Mouse (Mus musculus) kidney, embryonic 14.5 days (tissue): Measurements from ENCODE around the gene Pip5k1b. TPM values are rescaled to one million over a fixed set of nuclear protein-coding genes. Genes with fewer than 3 reads are reported as not detected.

Experiments used
- ATAC-seq: fragments of 200-750 bp; cut with Nextera tagmentation; 2 replicates; pipeline ENCODE4 v1.8.0; 2017; ENCODE audit warnings: moderate number of reproducible peaks, mild to moderate bottlenecking, moderate TSS enrichment, moderate library complexity; ENCODE audit not compliant: low FRiP score, low TSS enrichment
- H3K27ac ChIP-seq: fragments of 300-500 bp; sonication (generic); 2 replicates; pipeline ENCODE4 v1.5.1; 2014; ENCODE audit warnings: low read depth, mild to moderate bottlenecking, low read length, moderate library complexity, mixed read lengths
- H3K27me3 ChIP-seq: fragments of 300-500 bp; sonication (generic); 2 replicates; pipeline ENCODE4 v1.6.1; 2014; ENCODE audit warnings: mild to moderate bottlenecking, low read length; ENCODE audit not compliant: control insufficient read depth, insufficient read depth
- H3K36me3 ChIP-seq: fragments of 300-500 bp; sonication (generic); 2 replicates; pipeline ENCODE4 v1.6.1; 2014; ENCODE audit warnings: low read length, mixed read lengths; ENCODE audit not compliant: control insufficient read depth, insufficient read depth
- H3K4me1 ChIP-seq: fragments of 300-500 bp; sonication (generic); 2 replicates; pipeline ENCODE4 v1.6.1; 2014; ENCODE audit warnings: low read length, mixed read lengths; ENCODE audit not compliant: control insufficient read depth, insufficient read depth
- H3K4me2 ChIP-seq: fragments of 300-500 bp; sonication (generic); replicated peaks from 2 replicates; pipeline ENCODE4 v1.6.1; 2014; ENCODE audit warnings: low read depth, mild to moderate bottlenecking, low read length
- H3K4me3 ChIP-seq: fragments of 300-500 bp; sonication (generic); 2 replicates; pipeline ENCODE4 v1.5.1; 2014; ENCODE audit warnings: mild to moderate bottlenecking, low read length
- H3K9ac ChIP-seq: fragments of 300-500 bp; sonication (generic); 2 replicates; pipeline ENCODE4 v1.6.1; 2014; ENCODE audit warnings: low read depth, mild to moderate bottlenecking, low read length, moderate library complexity
- H3K9me3 ChIP-seq: fragments of 300-500 bp; sonication (generic); 2 replicates; pipeline ENCODE4 v1.6.1; 2016; ENCODE audit warnings: low read length; ENCODE audit not compliant: control insufficient read depth
- WGBS: fragments of 180-500 bp; shearing (Covaris S2); extraction: QIAGEN DNeasy Blood & Tissue Kit; methylation state at CpG from one replicate; pipeline ENCODE4 v1.1.7; 2014; 5-methylcytosine and 5-hydroxymethylcytosine counted together
- polyA plus RNA-seq: library from polyadenylated mRNA; unstranded; fragments of >200 nt; fragmentation: Nextera tagmentation; extraction: Ambion mirVana; gene quantifications from 2 replicates; pipeline ENCODE4 v1.2.1, GENCODE M21; 2014

Gene Pip5k1b
- polyA plus RNA-seq, 1 experiment from 2014 or later: 3.1 TPM

DNA sequence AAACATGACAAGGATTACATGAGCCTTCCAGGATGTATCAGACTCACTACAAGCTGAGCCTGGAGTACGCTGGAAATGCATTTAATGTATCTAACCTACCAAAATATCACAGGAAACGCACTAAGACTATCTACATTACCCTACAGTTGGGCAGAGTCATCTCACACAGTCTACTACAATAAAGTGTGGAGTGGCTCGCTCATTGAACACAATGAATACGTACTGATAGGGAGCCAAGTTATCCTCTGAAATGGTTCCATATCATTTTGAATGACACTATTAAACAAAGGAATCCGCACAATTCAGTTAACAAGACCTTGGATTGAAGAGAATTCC is 28.1 kb downstream of the Pip5k1b start:
- Histone ChIP-seq H3K9me3 (no peaks in the 10 kb centered on the region), H3K4me3 (no peak overlapping the region), H3K4me2 (no peak overlapping the region), H3K4me1 (no peaks in the 10 kb centered on the region), H3K27ac (no peak overlapping the region), H3K27me3 (no peaks in the 10 kb centered on the region), H3K36me3 (no peaks in the 10 kb centered on the region), H3K9ac (no peak overlapping the region)
- ATAC-seq: no peak
- WGBS: 91% methylated on average over 5 of the region's 5 CpGs

DNA sequence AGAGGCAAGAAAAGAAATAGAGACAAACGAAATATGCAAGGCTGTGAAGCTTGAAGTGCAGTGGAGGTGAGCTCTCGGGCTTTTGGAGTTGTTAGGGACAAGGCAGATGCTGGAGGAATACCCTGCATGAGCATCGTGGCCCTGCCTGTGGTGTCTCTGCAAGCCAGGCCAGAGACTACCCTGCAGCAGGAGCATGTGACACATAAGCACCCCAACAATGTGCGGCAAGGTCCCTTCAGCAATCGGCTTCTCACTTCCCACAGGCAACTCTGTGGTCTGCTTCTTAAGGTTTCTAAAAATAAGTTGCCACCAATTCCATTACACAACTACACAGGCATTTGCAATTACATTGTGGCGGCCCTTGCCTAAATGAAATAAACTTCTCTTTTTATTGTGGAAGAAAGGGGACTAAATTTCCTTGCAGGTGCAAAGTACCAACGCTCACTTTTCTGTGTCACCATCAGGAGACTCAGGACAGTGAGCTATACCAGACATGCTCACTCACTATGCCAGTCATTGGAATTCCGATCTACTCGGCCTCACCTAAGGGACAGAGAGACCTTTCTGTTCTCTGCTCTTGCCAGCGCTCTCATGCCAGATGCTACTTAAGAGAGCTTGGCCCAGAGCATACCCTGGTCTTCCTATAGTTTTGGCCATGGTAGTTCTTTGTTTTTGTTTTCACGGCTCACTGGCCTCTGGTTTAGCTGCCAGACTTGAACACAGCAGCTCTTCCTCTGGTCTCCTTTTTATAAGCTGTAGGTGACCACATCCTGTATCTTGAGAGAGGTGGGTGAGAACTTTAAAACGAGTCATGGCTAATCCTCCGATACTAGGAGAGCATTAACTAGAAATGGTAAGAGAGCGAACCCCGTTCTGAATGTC is 28.7 kb downstream of the Pip5k1b start:
- H3K27ac ChIP-seq: no peak overlapping the region
- no peaks in the 10 kb centered on the region for H3K36me3 ChIP-seq
- no peak overlapping the region for H3K4me3 ChIP-seq
- ATAC-seq: no peak
- 79% methylated on average over 15 of the region's 15 CpGs for WGBS
- no peaks in the 10 kb centered on the region for H3K9me3 ChIP-seq
- H3K4me1 ChIP-seq: no peaks in the 10 kb centered on the region
- no peak overlapping the region for H3K4me2 ChIP-seq
- H3K27me3 ChIP-seq: no peaks in the 10 kb centered on the region
- H3K9ac ChIP-seq: no peak overlapping the region

DNA sequence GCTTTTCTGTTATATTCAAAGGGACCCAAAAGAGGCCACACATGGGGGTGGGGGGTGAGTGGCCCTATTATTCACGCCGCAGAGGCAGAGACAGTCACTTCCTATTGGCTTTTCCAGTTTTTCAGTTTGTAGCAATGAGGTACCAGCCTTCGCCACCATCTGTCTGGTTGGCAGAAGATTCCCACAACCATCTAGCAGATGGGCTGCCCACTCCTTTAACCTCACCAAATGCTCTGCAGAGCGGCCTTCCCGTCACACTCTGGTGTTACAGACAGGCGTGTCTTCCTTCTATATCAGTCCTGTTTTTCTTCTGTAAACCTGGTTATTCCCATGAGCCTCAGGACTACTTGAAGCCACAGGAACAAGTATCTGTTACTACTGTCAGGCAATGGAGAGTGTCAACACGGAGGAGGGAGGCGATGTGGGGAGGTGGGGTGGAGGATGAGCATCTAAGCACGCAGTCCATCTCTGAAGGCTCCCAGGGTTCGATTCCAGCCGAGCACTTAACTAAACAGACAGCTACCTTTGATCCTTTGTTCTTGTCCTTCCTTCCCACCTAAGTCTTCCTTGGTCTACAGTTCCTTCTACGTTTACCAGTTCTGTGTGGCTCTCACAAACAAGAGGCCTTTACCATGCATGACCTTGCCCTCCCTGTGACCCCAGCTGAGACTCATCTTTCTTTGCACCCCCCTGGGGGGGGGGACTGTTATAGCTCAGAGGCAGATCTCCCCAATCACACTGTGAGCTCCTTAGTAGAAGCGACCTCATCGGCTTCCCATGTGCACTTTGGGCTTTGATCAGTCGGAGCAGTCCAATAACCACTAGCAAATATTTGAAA is 32.0 kb downstream of the Pip5k1b start:
- H3K4me3 ChIP-seq: no peak overlapping the region
- WGBS: 68% methylated on average over 15 of the region's 15 CpGs
- no peak for ATAC-seq
- no peaks in the 10 kb centered on the region for H3K27me3 ChIP-seq
- no peaks in the 10 kb centered on the region for H3K4me1 ChIP-seq
- H3K9me3 ChIP-seq: no peaks in the 10 kb centered on the region
- H3K27ac ChIP-seq: no peak overlapping the region
- no peak overlapping the region for H3K4me2 ChIP-seq
- H3K9ac ChIP-seq: no peak overlapping the region
- no peaks in the 10 kb centered on the region for H3K36me3 ChIP-seq

DNA sequence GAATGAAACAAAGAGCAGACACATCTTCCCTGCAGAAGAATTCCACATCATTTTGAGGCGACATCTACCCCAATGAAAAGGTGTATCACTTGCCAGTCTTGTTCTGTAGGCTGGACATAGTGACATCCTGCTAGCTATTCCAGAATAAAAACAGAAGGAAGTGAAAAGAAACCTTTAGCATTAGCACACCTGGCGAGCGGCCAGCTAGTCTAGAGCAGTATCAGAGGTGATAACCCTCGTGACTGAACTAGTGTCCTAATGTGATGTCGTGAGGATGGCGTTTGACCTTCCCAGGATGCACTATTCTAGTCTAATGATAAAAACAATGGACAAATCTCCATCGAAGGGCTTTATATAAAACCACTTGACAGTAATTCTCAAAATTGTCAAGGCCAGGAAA is 33.7 kb downstream of the Pip5k1b start:
- WGBS: 88% methylated on average over 7 of the region's 7 CpGs

DNA sequence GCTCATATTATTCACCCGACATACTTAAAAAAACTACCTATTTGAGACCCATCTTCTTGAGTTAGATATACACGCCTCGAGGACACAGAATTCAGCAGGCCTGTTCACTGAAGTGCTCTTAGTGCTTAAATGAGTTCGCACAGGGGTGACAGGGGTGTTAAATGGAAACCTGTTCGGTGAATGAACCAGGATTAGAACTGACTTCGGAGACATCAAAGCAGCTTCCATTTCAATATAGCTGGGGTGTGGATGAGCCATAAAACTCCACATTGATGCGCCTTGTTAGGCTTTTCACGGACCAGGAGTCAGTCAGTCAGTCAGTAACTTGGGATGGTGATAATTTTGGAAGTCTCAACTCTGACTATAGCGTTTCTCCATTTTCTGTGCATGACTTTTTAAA is 34.5 kb downstream of the Pip5k1b start:
- Histone ChIP-seq H3K4me2 (no peak overlapping the region), H3K9me3 (no peaks in the 10 kb centered on the region), H3K4me3 (no peak overlapping the region), H3K9ac (no peak overlapping the region), H3K36me3 (no peaks in the 10 kb centered on the region), H3K27ac (no peak overlapping the region), H3K4me1 (no peaks in the 10 kb centered on the region), H3K27me3 (no peaks in the 10 kb centered on the region)
- WGBS: 38% methylated on average over 9 of the region's 9 CpGs
- no peak for ATAC-seq

More for the DNA sequence above, 33.7 kb downstream of the Pip5k1b start:
- Histone ChIP-seq H3K9me3 (no peaks in the 10 kb centered on the region), H3K27ac (no peak overlapping the region), H3K4me3 (no peak overlapping the region), H3K4me2 (no peak overlapping the region), H3K4me1 (no peaks in the 10 kb centered on the region), H3K36me3 (no peaks in the 10 kb centered on the region), H3K27me3 (no peaks in the 10 kb centered on the region), H3K9ac (no peak overlapping the region)
- no peak for ATAC-seq

DNA sequence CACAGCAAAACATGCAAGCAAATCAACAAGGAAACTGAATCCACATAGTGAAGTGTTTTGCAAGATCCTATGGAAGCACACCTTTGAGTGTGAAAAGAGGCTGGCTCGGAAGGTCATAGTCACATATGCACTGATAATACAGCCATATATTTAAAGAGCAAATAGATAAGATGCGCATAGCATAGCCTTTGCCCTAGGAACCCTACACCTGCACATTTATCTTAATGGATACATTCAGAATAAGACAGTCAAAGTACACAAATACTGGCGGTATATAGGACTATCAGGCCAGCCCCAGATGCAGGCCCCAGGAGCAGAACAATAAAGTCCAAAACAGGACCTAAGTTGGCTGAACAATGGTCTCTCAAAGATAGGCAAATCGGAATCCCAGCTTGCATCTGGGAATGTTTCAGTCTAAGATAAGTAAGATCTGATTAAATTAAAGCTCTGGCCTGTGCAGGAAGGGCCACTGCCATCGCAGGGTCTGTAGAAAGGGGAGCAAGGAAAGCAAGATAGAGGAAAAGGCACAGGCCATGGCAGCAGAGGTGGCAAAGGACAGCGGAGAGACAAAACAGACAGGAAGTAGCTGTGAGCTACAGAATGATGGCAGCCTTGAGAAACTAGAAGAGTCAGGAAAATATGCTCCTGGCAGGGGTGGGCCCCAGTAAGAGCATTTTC is 35.8 kb downstream of the Pip5k1b start:
- H3K4me1 ChIP-seq: no peaks in the 10 kb centered on the region
- H3K9me3 ChIP-seq: no peaks in the 10 kb centered on the region
- H3K4me3 ChIP-seq: no peak overlapping the region
- no peaks in the 10 kb centered on the region for H3K36me3 ChIP-seq
- H3K27ac ChIP-seq: no peak overlapping the region
- WGBS: 91% methylated on average over 6 of the region's 6 CpGs
- H3K4me2 ChIP-seq: no peak overlapping the region
- H3K27me3 ChIP-seq: no peaks in the 10 kb centered on the region
- ATAC-seq: no peak
- H3K9ac ChIP-seq: no peak overlapping the region

DNA sequence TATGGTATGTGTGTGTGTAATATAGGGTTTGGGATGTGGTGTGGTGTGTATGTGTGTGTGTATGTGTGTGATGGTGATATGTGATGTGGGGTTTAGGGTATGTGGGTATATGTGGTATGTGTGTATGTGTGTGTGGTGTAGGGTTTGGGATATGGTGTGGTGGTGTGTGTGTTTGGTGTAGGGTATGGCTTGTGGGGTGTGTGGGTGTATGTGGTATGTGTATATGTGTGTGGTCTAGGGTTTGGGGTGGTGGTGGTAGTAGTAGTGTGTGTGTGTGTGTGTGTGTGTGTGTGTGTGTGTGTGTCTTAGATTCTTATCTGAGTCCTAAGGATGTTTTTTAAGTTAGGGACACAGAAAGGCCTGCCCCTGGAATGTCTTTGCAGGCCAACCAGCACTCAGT is 37.3 kb downstream of the Pip5k1b start:
- Histone ChIP-seq H3K9me3 (no peaks in the 10 kb centered on the region), H3K4me2 (no peak overlapping the region), H3K4me3 (no peak overlapping the region), H3K36me3 (no peaks in the 10 kb centered on the region), H3K4me1 (no peaks in the 10 kb centered on the region), H3K27me3 (no peaks in the 10 kb centered on the region), H3K9ac (no peak overlapping the region), H3K27ac (no peak overlapping the region)
- no peak for ATAC-seq

DNA sequence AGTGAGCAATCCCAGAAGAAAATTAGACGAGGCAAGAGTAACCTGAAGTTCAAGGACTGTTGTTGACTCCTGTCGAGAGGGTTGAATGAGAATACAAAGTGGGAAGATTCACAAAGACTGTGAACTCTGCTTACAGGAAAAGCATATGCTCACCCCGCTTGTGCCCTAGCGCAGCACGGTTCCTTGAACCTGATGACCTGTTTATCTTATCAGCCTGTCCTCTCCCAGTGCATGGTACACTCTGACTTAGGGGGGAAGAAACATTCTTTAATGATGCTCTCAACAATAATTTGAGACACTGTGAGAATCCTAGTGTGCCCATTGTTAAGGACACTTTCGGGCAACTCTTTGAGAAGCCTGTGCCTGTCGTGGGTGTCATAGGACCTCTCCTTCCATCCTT is 38.6 kb downstream of the Pip5k1b start:
- Histone ChIP-seq H3K27ac (no peak overlapping the region), H3K9ac (no peak overlapping the region), H3K4me2 (no peak overlapping the region), H3K4me1 (no peaks in the 10 kb centered on the region), H3K36me3 (no peaks in the 10 kb centered on the region), H3K27me3 (no peaks in the 10 kb centered on the region), H3K4me3 (no peak overlapping the region), H3K9me3 (no peaks in the 10 kb centered on the region)
- no peak for ATAC-seq
- 89% methylated on average over 7 of the region's 7 CpGs for WGBS

DNA sequence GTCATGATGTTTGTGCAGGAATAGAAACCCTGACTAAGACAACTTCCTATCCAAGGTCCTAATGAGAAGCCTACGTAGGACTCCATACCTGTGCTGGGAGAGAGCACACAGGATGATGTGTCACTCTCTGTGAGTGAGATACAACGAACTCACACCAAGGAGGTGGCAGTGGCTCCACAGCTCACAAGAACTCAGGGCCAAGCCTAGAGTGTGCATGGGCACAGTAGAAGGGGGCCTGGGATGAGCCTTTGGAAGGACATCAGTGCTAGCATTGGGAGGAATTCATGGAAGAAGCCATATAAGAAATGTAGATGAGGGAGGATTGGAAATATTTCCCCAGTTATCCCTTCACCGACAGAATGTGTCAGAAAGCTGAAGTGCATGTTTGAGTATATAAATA is 39.7 kb downstream of the Pip5k1b start:
- 88% methylated on average over 3 of the region's 3 CpGs for WGBS
- Histone ChIP-seq H3K27ac (no peak overlapping the region), H3K36me3 (no peaks in the 10 kb centered on the region), H3K9me3 (no peaks in the 10 kb centered on the region), H3K9ac (no peak overlapping the region), H3K4me2 (no peak overlapping the region), H3K4me1 (peaks cover 4% of the 10 kb centered on the region; the same call in 1 of the 2 replicates), H3K4me3 (no peak overlapping the region), H3K27me3 (no peaks in the 10 kb centered on the region)
- ATAC-seq: no peak
